Mouse (Mus musculus) frontal cortex, postnatal 25 days (tissue): ENCODE results near the gene Wdr83os.
"Not testable (repeated sequence)": the region's sequence is repeated elsewhere in the genome, so short reads cannot be mapped to it uniquely, and the experiment has no call there.

ENCODE experiments used
- DNase-seq, 2 experiments: peaks; one replicate each; pipeline ENCODE4 v3.0.0; 2022; ENCODE audit warnings: low spot score in 2 of 2

The Wdr83os gene

DNA sequence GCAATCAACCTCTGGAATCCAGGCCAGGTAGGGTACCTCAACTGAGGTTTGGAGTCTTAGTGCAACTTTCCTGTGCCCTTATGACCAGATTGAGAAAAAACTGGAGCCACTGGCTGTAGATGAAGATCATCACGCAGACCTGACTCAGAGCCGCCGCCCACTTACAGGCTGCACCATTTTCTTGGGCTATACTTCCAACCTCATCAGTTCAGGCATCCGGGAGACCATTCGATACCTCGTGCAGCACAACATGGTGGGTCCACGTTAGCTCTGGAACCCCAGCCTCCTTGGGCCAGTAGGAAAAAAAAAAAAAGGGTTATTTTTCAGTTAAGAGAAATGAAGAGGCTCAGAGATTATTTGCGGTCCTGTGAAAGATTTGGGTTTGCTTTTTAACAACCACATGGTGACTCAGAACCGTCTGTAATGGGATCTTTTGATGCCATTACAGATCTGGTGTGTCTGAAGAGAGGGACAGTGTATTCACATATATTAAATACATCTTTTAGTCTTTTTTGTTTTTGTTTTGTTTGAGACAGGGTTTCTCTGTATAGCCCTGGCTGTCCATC lies 8.1 kb upstream of the Wdr83os start:
- no peak for DNase-seq

DNA sequence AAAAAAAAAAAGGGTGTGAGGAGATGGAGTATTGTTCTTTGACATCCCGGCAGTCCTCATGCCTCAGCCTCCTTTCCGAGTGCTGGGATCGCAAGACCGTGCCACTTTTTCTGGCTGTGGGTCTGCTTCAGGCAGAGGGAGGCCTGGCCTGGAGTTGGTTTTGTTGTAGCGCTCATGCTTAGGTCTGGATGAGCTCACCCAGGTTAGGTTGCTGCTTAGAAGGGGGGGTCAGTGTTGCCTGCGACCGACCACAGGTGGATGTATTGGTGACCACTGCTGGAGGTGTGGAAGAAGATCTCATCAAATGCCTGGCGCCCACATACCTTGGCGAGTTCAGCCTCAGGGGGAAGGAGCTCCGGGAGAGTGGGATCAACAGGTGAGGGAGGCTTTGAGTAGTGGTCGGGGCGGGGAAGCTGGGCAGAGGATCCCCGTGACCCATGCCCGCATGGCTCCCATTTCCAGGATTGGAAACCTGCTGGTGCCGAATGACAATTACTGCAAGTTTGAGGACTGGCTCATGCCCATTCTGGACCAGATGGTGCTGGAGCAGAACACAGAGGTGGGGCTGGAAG lies 7.4 kb upstream of the Wdr83os start:
- no peak for DNase-seq

DNA sequence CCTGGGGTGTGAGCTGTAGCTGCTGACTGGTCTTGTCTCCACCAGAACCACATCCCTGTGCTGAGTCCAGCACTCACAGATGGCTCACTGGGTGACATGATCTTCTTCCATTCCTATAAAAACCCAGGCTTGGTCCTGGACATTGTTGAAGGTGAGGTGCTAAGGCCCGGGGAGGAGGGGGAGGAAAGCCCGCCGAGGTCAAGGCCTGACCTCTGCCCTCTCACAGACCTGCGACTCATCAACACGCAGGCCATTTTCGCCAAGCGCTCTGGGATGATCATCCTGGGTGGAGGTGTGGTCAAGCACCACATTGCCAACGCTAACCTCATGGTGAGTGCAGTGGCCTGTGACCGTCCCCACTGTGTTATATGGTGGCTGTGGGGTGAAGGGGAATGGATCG lies 6.4 kb upstream of the Wdr83os start:
- no peak for DNase-seq

DNA sequence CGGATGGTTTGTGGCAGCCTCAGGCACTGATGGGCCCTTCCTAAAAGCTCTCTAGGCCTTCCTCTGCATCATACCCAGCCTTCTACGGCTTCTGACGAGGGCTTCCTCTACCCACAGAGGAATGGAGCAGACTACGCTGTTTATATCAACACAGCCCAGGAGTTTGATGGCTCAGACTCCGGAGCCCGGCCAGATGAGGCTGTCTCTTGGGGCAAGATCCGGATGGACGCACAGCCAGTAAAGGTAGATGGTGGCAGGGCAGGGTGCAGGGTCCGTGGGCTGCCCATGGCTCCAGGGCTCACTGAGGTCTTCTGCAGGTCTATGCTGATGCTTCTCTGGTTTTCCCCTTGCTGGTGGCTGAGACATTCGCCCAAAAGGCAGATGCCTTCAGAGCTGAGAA lies 5.9 kb upstream of the Wdr83os start:
- no peak for DNase-seq

DNA sequence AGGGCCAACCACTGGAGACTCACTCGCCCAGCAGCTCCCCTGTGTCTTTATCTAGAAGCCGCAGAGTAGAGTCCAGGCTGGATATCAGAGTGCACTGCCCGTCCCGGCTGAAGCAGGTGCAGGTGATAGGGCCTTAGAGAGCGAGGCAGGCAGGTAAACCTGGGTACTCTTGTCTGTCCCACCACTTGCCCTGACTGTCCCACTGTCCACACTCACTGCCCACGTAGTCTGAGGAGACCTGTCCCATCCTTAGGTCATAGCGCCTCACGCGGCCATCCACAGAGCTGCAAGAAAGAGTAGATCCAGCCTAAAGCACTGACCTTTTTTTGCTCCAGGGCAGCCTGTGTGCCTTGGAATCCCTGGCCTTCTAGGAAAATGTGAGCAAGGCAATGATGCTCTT lies 4.5 kb upstream of the Wdr83os start:
- DNase-seq, result no peak

DNA sequence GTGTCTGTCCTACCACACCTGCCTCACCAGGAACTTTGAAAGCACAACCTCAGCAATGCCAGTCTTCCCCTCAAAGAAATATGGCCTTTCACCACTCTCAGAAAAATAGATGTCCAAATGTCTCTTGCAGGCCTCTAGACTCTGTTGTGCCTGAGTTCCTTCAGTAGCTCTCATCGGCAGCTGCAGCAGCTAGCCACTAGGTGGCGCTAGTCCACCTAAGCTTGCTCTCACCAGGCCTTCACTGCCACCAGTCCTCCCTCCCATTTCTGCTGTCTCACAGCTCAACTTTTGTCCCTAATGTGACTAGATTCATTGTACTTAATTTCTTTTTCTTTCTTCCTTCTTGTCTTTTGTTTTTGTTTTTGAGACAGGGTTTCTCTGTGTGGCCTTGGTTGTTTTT lies 3.5 kb upstream of the Wdr83os start:
- peak; percentile 45 to 62 for DNase-seq

DNA sequence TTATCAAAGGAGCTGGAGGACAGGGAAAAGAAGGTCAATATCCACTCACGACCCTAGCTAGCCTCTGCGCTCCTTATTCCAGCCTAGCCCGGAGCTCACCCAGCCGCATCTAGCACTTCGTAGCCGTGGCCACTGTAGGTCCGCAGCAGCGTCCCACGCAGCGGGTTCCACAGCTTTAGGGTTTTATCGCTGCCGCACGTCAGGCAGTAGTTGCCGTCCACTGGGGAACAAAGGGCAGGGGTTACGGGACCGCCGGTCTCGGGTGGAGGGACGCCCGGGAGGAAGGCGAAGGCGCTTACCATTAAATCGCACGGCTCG lies 367 bp upstream of the Wdr83os start:
- DNase-seq, result no peak

DNA sequence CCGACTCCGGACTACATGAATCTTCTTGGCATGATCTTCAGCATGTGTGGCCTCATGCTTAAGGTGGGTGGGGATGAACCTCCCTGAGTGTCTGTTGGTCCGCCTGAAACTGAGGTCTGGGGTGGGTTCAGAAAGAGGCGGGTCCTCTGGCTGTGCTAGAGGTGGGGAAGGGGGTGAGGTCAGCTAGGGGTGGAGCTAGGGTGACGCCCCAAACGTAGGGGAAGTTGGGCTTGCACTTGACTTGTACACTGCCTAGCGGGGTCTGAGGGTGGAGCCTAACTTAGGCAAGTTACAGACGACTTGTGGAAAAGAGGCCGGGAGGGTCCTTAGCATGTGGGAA lies 646 bp downstream of the Wdr83os start, which contains the start of gene Wdr83:
Wdr83 (minus strand) TSS at position 91 of the 340 bp plus-strand sequence.
- no peak for DNase-seq

DNA sequence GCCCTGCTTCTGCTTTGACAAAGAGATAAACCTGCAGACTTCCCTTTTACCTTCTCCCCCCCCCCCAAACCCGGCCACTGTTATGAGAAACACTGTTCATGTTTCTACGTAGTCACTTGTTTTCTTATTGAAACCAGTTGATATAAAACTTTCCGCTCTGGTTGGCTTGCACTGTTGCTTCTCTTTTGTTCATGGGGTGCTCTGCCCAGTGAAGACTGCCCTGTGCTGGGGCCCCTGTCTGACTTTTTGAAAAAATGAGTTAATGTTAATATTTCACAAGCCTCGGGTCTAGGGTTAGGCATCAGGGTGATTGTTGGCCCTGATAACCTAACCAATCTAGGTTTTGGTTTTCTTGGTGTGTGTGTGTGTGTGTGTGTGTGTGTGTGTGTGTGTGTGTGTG lies 1.6 kb downstream of the Wdr83os start:
- DNase-seq, result not testable (repeated sequence)

DNA sequence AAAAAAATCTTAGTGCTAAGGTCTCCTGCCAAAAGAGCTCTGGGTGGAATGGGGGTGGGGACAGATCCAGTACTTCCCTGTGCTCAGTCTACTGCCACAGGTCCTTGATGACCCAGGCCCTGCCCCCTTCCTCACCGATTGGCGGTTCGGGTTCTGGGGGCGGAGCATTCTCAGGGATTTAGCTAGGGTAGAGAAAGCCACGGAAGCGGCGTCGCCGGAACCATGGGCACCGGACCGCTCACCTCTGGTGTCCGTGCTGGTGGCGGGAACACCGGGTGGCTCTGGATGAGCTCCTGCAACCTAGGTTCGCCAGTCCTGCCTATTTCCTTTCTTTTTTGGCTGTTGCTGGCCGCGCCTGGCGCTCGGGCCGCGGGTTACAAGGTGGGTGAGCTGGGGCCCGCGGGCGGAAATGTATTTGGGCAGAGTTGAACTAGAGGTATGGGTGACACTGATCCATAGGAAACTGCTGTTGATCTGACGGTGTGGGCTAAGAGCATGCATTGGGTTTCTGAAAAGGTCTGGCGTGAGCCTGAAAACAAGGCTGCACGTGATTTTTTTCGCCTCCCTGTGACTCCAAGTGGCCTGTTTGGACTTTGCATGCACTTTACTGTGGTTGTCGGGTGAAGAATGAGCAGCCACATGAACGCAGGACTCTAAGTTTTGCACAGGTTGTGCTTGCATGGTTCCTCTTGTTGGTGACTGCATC lies 2.7 kb downstream of the Wdr83os start, which contains the start of gene Man2b1:
Man2b1 (plus strand) TSS at position 163 of the 706 bp plus-strand sequence.
- DNase-seq, result peak; percentile 58 to 81

DNA sequence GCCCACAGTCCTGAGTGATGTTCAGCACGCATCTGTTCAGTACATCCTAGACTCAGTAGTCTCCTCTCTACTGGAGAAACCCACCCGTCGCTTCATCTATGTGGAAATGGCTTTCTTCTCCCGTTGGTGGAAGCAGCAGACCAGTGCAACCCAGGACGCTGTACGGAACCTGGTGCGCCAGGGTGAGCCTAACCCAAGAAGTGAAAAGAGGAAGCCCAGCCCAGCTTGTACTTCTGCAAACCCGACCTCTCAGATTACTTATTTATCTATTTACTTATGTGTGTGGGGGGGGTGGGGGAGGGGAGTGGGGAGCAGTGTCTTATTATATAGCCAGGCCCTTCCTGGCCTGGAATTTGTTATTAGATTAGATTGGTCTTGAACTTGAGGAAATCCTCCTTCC lies 4.1 kb downstream of the Wdr83os start:
- DNase-seq, result no peak

DNA sequence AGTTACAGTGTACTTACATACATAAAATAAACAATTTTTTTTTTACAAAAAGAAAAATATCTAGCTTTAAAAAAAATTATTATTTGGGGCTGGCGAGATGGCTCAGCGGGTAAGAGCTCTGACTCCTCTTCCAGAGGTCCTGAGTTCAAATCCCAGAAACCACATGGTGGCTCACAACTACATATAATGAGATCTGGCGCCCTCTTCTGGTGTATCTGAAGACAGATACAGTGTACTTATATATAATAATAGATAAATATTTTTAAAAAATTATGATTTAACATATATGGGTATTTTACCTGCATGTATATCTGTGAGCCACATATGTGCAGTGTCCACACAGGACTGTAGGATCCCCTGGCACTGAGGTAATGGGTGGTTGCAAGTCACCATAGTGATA lies 5.7 kb downstream of the Wdr83os start:
- DNase-seq, result no peak

DNA sequence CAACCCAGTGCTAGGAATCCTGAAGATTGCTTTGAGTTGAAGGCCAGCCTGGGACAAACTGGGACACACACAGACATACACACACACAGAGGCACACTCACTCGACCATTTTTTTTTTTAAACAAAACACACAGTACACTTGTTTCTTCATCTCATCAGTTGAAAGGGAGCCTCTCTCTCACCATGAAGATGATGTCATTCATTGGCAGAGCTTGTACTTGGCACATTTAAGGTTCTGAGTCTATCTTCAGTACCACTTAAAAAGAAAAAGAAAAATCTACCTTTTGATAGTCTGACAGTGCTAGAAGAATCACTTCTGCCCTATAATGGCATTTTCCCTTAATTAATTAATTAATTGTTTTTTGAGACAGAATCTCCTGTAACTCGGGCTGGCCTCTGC lies 8.2 kb downstream of the Wdr83os start:
- no peak for DNase-seq

DNA sequence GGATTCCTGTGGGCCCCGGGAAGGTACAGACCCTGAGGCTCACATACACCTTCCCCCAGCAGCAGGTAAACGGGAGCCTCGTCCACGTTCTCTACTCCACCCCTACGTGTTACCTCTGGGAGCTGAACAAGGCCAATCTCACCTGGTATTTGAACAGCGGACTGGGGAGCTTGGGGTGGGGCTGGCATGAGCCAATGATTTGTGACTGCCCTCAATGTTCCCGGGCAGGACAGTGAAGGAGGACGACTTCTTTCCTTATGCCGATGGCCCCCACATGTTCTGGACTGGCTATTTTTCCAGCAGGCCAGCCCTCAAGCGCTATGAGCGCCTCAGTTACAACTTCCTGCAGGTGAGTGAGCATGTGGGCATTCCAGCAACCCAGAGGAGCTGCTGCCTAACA lies 10.3 kb downstream of the Wdr83os start:
- DNase-seq, result no peak

DNA sequence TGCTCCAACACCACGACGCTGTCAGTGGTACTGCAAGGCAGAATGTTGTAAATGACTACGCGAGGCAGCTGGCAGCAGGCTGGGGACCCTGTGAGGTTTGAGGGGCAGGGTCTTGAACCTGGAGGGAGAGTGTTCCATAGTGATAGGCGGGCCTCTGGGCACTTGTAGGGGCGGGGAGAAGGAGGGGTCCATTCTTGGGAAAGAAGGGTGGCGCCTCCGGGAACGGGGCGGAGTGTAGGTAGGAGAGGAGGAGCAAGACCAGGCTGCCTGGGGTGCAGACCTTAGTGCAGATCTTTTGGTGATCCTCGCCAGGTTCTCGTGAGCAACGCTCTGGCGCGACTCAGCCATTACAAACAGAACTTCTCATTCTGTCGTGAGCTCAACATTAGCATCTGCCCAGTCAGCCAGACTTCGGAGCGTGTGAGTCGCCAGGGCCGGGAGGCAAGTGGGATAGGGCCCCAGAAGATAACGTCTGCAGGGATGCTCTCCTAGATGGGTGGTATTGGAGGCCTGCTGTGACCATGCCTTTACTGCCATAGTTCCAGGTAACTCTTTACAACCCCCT lies 11.1 kb downstream of the Wdr83os start:
- no peak for DNase-seq

DNA sequence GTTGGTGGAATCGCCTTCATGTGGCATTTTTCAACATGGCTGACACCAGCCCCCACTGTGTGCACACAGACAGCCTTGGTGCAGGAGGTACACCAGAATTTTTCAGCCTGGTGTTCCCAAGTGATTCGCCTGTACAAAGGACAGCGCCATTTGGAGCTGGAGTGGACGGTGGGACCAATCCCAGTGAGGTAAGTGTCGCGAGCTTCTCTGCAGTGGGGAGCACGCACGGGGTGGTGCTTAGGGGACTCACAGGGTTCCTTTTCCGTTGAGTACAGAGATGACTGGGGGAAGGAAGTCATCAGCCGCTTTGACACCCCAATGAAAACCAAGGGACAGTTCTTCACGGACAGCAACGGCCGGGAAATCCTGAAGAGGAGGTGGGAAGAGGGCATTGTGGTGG lies 14.5 kb downstream of the Wdr83os start:
- DNase-seq, result no peak

DNA sequence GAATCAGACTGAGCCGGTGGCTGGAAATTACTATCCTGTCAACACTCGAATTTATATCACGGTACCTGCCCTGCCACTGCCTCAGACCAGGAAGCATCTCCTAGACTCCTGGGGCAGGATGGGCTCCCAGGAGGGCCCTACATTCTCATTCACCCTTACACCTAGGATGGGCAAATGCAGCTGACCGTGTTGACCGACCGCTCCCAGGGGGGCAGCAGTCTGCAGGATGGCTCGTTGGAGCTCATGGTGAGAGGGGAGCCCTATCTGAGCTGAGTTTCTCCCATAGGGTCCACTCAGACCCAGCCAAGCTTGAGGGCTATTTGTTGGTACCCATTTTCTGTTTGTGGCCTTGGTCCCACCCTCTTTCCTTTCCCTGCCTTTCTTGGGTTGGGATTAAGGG lies 15.0 kb downstream of the Wdr83os start:
- DNase-seq, result no peak

DNA sequence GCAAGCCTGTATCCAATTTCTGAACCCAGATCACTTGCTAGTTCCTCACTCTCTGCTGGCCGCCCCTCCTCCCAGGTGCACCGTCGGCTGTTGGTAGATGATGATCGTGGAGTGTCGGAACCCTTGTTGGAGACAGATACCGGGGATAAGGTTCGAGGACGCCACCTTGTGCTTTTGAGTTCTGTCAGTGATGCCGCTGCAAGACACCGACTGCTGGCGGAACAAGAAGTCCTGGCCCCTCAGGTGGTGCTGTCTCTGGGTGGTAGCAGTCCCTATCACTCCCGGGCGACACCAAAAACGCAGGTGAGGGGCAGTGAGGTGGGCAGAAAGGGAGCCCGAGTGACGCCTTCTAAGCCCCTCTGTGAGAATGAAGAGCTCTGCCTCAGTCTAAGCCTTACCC lies 15.7 kb downstream of the Wdr83os start:
- DNase-seq, result no peak

DNA sequence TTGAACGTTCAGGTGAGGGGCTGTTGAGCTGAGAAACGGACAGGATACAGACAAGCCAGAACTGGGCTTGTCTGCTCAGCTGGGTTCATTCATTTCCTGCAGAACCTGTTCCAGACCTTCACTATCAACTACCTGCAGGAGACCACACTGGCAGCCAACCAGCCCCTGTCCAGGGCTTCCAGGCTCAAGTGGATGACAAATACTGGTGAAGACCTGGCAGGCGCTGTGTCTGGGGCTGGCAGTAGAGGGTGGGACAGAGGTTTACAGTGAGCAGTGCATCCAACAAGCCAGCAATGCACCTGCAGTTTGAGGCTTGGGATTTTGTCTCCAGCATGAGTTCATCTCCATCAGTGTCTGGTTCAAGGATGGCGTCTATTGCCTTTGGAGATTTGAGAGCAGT lies 16.3 kb downstream of the Wdr83os start:
- DNase-seq, result no peak

DNA sequence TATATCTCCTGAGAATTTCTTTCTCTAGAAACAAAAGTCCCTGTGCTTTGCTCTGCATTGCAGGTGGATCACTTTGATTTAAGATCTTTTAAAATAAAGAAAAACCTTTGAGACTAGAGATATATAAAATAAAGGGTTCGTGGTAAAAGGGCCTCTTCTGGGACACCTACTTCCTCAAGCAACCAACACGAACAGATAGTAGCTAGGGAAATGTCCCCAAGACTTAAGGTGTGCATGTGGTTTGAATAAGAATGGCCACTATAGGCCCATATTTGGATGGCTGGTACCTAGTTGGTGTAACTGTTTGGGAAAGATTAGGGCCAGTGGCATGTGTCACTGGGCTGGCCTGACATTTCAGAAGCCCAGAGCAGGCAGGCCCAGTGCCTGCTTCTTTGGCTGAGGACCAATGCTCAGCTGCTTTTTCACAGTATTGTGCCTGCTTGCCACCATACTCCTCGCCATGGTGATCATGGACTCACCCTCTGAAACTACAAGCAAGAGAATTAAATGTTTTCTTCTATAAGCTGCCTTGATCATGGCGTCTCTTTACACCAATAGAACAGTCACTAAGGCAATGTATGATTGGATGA lies 19.6 kb downstream of the Wdr83os start:
- no peak for DNase-seq

DNA sequence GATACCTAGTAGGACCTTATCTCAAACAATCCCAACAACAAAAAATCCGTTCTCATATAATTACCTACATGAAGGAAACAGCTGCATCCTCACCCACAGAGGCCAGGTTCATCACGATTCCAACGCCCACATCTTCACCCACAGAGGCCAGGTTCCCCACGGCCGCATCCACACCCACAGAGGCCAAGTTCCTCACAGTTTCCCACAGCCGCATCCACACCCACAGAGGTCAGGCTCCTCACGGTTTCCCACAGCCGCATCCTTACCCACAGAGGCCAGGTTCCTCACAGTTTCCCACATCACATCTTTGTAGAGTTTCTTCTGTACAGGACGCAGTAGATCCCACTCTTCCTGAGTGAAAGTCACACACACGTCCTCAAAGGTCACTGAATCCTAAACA lies 32.7 kb downstream of the Wdr83os start:
- no peak for DNase-seq

DNA sequence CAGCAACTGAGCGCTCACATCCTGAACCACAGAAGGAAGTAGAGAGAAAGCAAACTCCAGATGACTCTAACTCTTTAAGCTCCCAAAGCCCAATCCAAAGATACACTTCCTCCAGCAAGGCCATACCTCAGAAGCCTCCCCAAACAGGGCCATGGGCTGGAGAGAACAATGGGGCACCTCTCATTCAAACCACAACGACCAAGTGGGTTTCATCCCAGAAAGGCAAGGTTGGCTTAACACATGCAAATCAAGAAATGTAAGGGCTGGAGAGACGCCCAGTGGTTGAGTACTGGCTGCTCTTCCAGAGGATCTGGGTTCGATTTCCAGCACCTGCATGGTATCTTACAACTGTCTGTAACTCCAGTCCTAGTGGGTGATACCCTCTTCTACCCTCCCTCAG lies 35.0 kb downstream of the Wdr83os start:
- no peak for DNase-seq

DNA sequence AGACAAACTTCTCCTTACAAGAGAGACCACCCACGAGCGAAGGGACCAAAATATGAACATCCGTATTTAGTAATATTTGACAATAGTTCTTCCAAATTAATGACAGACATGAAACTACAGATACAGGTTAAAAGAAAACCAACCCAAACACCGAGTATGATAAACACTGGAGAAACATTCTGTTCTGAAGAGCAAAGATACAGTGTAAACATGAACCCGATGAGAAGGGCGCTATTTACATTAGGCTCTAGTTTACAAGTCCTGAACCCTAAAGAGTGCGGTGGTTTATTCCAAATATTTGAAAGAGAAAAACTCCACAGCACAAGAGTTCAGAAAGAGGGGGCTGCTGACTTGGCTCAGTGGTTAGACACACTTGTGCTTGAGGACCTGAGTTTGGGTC lies 36.4 kb downstream of the Wdr83os start:
- DNase-seq, result no peak
